15 mouse cellular contexts compared by ENCODE assay signal in the genomic region with DNA sequence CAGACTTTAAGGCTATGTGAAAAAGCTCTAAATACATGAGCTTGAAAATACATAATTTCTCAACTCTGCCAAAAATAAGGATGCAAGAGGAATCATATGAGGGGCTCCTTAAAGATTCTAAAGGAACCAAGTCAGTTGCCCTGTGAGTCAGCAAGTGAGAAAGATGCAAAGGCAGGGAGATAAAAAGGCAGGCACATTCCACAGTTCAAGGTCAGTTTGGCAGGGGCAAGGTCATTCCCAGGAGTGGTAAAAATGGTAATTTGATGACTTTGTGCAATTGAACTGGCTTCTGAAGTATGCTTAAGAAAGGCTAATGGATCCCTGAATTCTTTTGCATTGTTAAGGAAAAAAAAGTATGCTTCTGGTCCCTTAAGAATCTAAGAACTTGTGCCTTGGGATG.
"Had no signal": no experiment of that assay in that cellular context is flagged by ENCODE, and none has a peak within 500 bp of the region (broad histone marks: within the 10 kb centered on the region; RNA-seq: fewer than 3 reads in every experiment).

No protein-coding gene starts in this region.

- H3K36me3 ChIP-seq: midbrain, embryonic 10.5 days; midbrain, embryonic 12.5 days; neural tube, embryonic 13.5 days had no signal

- H3K27me3 ChIP-seq: midbrain, embryonic 12.5 days; neural tube, embryonic 13.5 days had no signal

- H3K27ac ChIP-seq: midbrain, embryonic 10.5 days; midbrain, embryonic 12.5 days; neural tube, embryonic 13.5 days had no signal

- H3K9ac ChIP-seq: lung, embryonic 14.5 days; midbrain, embryonic 12.5 days; neural tube, embryonic 13.5 days had no signal

- DNase-seq: lung, adult 18-20 months; lung, embryonic 14.5 days; lung, postnatal 10 days; lung, postnatal 4 days; midbrain, embryonic 14.5 days; right cerebral cortex, postnatal 25 days; right cerebral cortex, postnatal 4 days; spleen, adult 18-20 months; thymus, adult 18-20 months; thymus, postnatal 14 days; thymus, postnatal 36 days had no signal

- H3K4me1 ChIP-seq: midbrain, embryonic 10.5 days; midbrain, embryonic 12.5 days; neural tube, embryonic 13.5 days had no signal

- H3K4me3 ChIP-seq: midbrain, embryonic 10.5 days; midbrain, embryonic 12.5 days; myocyte; neural tube, embryonic 13.5 days had no signal
